Mouse (Mus musculus) brain, adult 2 months (tissue): ENCODE results near the gene Fhit.
A peak's percentile ranks its signal among the peaks of the same experiment; 100 is the strongest.

Experiments used
- DNase-seq: peaks from one replicate; pipeline ENCODE4 v3.0.0; 2011; ENCODE audit warnings: low read depth, low spot score

The Fhit gene

GRCm38 (mm10) chr14:10711841-10712521, 449.9 kb downstream of the Fhit start:
- DNase-seq: no peak

GRCm38 (mm10) chr14:10710796-10711311, 451.0 kb downstream of the Fhit start:
- DNase-seq: no peak

GRCm38 (mm10) chr14:10701707-10702106, 460.1 kb downstream of the Fhit start:
- DNase-seq: no peak

DNA sequence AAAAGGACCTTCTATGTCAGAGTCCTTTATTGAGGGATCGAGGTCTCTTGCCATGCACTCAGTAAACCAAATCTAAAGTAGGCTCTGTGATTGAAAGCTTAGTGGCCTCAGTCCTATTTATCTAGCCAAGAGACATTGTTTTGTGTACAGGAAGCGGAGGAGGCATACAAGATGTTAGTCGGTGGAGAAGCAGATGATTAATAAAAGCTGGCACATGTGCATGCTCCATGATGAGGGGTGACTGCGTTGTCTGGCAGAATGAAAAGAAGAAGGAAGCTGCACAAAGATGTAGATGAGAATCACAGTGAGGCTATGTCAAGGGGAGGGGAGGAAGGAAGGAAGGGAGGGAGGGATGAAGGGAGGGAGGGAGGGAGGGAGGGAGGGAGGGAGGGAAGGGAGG, 481.8 kb downstream of the Fhit start:
- DNase-seq: peak; percentile 53

DNA sequence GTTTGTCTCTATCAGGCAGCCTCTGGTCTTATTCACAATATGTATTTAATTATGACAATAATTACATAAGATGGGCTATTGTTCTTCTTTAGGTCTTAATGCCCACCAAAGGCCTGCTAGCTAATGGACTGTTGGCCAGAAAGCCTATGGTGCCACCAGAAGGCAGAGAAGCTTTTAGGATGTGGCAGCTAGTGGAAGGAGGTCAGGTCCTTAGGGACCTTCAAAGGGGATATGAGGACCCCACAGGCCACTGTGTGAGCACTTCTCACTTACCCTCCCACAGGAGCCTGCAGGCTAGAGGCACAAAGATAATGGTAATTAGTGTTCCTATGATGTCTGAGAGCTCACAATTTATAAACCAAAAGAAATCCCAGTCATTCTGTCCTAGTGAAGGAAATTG, 482.2 kb downstream of the Fhit start:
- DNase-seq: no peak

DNA sequence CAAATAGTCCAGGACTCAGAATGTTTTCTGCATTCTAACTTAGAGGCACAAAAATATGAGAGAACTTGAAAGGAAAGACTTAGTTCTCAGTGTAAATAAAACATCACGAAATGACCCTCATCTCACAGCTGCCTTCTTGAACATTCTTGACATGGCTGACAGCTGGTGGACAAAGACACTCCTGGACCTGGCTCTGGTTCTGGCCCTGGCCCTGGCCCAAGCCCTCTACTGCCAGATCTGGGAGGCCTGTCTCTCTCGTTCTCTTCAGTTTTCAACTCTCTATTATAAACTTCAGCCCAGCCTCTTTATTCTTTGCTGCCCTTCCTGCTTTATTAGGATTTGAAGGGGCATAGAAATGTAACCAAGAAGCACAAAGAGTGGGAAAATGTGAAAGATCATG, 484.2 kb downstream of the Fhit start:
- no peak for DNase-seq

- no peak for DNase-seq
Observed at GRCm38 (mm10) chr14:10660247-10660646, 501.6 kb downstream of the Fhit start.

DNA sequence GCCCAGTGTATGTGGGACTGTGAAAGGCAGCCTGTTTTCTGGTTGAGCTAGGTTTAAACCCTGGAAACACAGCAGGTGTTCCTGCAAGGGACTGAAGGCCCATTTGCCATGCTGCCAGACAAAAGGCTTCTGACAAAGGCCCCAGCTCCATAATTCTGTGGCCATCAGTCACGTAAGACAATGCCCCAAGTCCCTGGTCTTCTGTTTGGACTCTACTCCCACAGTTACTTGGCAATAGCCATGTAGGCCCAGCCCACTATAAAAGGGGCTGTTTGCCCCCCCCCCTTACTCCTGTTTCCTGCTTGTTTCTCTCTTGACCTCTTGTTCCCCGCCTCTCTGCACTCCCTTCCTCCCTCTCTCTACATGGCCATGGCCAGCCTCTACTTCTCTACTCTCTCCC, 502.5 kb downstream of the Fhit start:
- DNase-seq: no peak

GRCm38 (mm10) chr14:10658219-10658618, 503.6 kb downstream of the Fhit start:
- no peak for DNase-seq

GRCm38 (mm10) chr14:10657364-10657763, 504.5 kb downstream of the Fhit start:
- no peak for DNase-seq

DNA sequence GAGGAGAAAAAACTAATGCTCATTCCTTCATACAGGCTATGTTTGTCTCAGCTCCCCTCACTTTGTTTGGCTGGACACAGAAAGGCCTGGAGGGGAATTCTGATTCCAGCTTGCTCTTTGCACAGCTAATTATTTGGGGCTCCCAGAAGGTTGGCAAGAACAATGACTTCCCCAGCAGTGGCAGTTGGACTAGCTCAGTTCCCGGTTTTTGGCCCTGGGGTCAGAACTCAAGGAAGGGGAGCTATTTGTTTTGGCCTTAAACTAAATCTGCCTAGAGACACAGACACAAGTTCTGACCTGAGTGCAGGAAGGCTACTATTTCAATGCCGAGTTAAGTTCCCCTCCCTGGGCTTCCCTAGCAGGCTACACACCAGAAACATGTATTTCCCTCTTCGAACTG, 506.0 kb downstream of the Fhit start:
- DNase-seq: peak; percentile 33

- no peak for DNase-seq
Observed at GRCm38 (mm10) chr14:10647832-10648231, 514.0 kb downstream of the Fhit start.

DNA sequence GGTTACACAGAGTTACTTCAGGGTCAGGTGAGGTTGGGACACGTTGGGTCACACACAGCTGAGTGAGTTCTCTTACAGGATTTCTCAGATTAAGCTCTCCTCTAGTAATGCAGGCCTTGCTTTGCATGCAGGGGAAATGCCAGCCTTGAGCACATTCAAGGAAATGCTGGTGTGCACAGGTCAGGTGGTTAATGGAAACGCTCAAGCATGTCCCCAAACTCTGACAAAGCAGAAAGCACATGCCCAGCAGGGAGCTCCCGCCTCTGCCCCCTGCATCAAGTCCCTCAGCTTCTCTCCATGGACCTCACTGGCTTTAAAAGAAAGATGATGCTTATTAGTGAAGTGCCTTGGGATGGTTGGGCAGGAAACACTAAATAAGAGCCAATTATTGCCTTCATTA, 530.1 kb downstream of the Fhit start:
- DNase-seq: no peak

DNA sequence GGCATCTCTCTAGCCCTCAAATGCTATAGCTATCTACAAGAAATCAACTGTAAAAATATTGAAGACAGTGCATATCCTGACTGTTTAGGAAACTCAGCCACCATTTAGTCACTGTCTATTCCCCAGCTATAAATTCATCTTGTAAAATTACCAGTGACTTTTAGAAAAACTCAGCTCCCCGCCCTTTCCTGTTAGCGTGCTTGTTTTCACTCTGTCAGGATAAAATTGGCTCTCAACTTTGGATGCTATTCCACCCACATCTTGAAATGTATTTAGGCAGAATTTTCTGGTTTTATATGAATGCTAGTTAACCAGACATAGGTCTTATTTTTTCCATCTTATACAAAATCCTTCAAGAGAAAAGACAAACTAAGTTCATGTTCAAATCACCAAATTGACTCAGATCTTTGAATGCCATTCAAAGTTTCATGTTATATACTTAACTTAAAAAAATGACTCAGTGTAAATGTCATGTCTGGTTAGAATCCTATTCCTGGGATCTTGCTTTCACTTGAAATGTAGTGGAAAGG, 530.9 kb downstream of the Fhit start:
- peak; percentile 79 for DNase-seq

DNA sequence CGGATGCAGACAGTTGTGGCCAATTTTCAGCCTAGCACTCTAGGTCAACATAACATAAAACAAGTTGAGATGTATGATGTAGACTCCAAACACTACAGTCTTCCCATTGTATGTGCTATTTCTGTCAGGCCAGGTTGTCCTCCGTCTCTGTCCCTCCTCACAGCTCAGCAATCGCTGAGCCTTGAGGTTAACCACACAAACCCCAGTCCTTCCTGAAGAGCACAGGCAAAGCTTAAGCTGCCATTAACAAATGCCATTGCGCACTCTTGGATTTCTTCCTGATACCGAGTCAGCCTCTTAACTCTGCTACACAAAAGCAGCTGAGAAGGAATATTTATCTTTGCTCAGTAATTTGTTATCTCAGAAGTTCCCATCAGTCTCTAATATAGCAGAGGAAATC, 568.4 kb downstream of the Fhit start:
- no peak for DNase-seq

GRCm38 (mm10) chr14:10568937-10569552, 592.8 kb downstream of the Fhit start:
- DNase-seq: no peak

DNA sequence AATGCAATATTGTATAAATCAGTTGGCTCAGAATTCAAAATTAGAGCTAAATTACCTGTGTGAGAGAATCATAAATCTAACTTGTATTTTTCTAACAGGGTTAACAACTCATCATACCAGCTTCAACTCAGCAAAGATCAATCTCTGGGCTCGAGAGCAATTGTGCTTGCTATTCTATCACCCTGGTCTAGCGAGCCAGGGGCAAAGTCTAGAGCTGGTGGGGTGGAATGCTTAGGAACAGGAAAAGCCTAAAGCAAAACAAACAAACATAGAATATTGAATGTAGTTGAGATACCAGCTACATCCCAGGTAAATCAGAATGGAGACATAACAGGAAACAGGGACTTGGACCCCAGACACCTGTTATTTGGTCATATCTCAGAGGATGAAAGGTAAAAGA, 594.1 kb downstream of the Fhit start:
- no peak for DNase-seq

DNA sequence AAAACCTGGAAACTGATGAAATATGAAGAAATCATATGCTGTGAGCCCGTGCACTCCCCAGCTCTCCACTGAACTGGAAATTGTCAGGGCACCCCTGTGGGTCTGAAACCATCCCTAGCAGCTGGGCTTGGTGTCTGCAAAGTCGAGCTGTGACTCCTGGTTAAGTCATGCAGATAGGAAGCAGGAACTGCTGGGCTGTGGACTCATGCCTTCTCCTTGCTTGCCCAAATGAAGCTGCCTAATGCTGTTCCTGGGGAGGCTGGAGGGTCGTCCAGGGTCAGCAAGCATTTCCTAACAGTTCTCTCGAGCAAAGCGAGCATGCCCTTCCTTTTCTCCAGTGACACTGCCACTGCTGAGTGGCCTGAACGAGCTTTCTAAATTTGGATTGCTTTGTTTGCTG, 607.1 kb downstream of the Fhit start:
- no peak for DNase-seq

- DNase-seq: no peak
Observed at GRCm38 (mm10) chr14:10548632-10549031, 613.2 kb downstream of the Fhit start.

- DNase-seq: peak; percentile 25
Observed at GRCm38 (mm10) chr14:10545916-10546315, 615.9 kb downstream of the Fhit start.

DNA sequence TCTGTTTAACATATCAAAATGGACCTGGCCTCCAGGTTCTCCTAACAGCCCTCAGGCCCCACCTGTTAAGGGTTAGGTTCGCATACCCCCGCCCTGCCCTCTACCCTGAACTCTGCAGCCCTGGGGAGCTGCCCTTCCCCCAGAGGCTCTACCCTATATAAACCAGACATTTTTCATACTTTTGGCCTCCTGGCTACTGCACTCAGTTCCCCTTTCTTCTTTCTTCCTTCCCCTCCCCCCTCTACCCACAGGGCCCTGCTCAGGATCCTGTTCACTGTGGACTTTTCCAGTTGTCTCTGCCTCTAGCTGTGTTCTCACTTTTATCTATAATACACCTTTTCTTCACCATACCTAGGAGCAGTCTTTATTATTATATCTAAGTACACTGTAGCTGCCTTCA, 627.0 kb downstream of the Fhit start:
- no peak for DNase-seq

DNA sequence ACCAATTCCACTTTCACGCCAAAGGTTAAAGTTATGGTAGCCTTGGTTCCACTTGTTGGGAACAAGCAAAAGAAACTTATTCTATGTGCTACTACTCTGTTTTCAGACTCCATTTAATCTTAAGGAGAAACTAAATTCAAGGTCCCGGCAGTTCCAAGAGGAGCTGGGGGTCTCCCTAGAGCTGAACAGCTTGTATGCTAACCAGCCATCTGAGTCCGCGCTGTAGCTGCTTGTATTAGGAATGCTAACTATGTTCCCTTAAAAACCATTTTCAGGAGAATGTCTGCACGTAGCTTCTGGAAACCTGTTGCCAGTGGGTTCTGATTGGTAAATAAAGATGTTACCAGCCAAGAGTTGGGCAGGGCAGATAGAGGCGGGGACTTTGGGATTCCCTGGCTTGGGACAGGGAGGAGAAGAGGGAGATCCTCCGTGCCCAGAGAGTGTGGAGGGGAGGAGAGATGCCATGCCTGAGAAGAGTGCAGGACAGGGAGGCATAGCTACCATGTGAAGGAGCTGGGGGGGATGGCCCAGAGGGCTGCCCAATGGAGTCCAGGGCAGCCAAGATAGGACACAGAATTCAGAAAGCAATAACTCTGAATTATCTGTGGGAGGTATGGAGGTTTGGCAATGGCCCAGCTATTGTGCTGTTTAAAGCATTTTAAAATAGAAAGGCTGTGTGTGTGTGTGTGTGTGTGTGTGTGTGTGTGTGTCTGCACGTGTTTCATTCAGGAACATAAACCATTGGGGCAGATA, 629.9 kb downstream of the Fhit start:
- no peak for DNase-seq
